Mouse (Mus musculus): ENCODE results near the gene Cyp2c69. TPM values are rescaled to one million over a fixed set of nuclear protein-coding genes. Genes with fewer than 3 reads are reported as not detected.

Cyp2c69 gene
- polyA plus RNA-seq (2014; fragmentation: Illumina TruSeq; extraction: RNeasy Lipid Tissue Mini Kit (QIAGEN cat#74804); ENCODE audit: low read depth, low replicate concordance) = 9.2 TPM

DNA sequence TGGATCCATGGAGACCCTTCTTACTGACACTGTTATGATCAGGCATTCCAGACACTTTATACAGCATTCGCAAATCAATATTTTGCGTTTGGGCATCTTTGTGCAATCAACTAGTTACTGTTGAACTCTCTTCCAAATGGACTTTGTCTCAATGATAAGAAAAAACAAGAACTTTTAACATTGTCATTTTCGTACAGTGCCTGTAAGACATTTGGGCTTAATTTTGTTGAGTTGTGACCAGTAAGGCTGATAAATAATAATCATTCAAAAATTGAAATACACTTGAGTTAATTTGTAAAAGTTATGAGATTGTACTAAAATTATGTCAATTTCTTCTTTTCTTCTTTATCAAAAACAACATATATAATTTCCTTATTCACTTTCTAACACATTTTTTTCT, at the start of gene Cyp2c69:
TSS of gene Cyp2c69 (minus strand) at position 101 of the 400 bp plus-strand sequence.

DNA sequence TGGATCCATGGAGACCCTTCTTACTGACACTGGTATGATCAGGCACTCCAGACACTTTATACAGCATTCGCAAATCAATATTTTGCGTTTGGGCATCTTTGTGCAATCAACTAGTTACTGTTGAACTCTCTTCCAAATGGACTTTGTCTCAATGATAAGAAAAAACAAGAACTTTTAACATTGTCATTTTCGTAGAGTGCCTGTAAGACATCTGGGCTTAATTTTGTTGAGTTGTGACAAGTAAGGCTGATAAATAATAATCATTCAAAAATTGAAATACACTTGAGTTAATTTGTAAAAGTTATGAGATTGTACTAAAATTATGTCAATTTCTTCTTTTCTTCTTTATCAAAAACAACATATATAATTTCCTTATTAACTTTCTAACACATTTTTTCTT, 73.9 kb downstream of the Cyp2c69 start, which contains the start of gene Cyp2c40:
TSS of gene Cyp2c40 (minus strand) at position 101 of the 400 bp plus-strand sequence.

Other genes with a start within 250 kb of the Cyp2c69 start
- gene Cyp2c67, start 237.7 kb downstream of the Cyp2c69 start, polyA plus RNA-seq (2014; fragmentation: Illumina TruSeq; extraction: RNeasy Lipid Tissue Mini Kit (QIAGEN cat#74804); ENCODE audit: low read depth, low replicate concordance) = 1.5 TPM
- gene Cyp2c68, start 145.7 kb downstream of the Cyp2c69 start, polyA plus RNA-seq (2014; fragmentation: Illumina TruSeq; extraction: RNeasy Lipid Tissue Mini Kit (QIAGEN cat#74804); ENCODE audit: low read depth, low replicate concordance) = 343 TPM
- gene Cyp2c40, start 74.0 kb downstream of the Cyp2c69 start, polyA plus RNA-seq (2014; fragmentation: Illumina TruSeq; extraction: RNeasy Lipid Tissue Mini Kit (QIAGEN cat#74804); ENCODE audit: low read depth, low replicate concordance) = 1.2 TPM
- gene Cyp2c37, start 105.6 kb upstream of the Cyp2c69 start, polyA plus RNA-seq (2014; fragmentation: Illumina TruSeq; extraction: RNeasy Lipid Tissue Mini Kit (QIAGEN cat#74804); ENCODE audit: low read depth, low replicate concordance) = not detected
- not detected for gene Cyp2c54, start 187.0 kb upstream of the Cyp2c69 start, polyA plus RNA-seq (2014; fragmentation: Illumina TruSeq; extraction: RNeasy Lipid Tissue Mini Kit (QIAGEN cat#74804); ENCODE audit: low read depth, low replicate concordance)
- gene Cyp2c50, start 202.9 kb upstream of the Cyp2c69 start, polyA plus RNA-seq (2014; fragmentation: Illumina TruSeq; extraction: RNeasy Lipid Tissue Mini Kit (QIAGEN cat#74804); ENCODE audit: low read depth, low replicate concordance) = not detected

Measured in sigmoid colon, adult 10 weeks (tissue).